Mouse (Mus musculus): ENCODE measurements at regions not wholly inside any gene's neighbourhood (a gene's known extent, or its start where the extent isn't known, plus 50 kb on each side); places are given as distances from the start of the nearest gene placed in this dataset.

- no peak overlapping the region for H3K4me2 ChIP-seq (ENCODE audit: low read depth, low read length)
- H3K36me3 ChIP-seq (ENCODE audit: insufficient read depth, low read length) = no peaks in the 10 kb centered on the region
- no peaks in the 10 kb centered on the region for H3K27me3 ChIP-seq (ENCODE audit: insufficient read depth, low read length)
- H3K4me1 ChIP-seq (ENCODE audit: insufficient read depth, low read length) = no peaks in the 10 kb centered on the region
- WGBS = 42% methylated on average over 1 of the region's 1 CpGs
- no peak for TF ChIP-seq CTCF (IDR thresholded peaks at IDR 0.05; ENCODE audit: low read depth)
- H3K9me3 ChIP-seq (ENCODE audit: low read length) = no peaks in the 10 kb centered on the region
- ATAC-seq = peak; percentile 66; the same call in 1 of the 2 replicates
- no peak overlapping the region for H3K4me3 ChIP-seq (ENCODE audit: low read length)
- DNase-seq (ENCODE audit: low spot score) = peak; percentile 9
- no peak overlapping the region for H3K27ac ChIP-seq
- no peak overlapping the region for H3K9ac ChIP-seq (replicated peaks; ENCODE audit: low read length)
These were observed 91.7 kb upstream of the Cep162 start for GRCm38 (mm10) chr9:87347008-87347407.

GRCm38 (mm10) chr9:87346278-87346882 is 91.0 kb upstream of the Cep162 start:
- no peak for TF ChIP-seq CTCF (IDR thresholded peaks at IDR 0.05; ENCODE audit: low read depth)
- Histone ChIP-seq H3K27me3 (ENCODE audit: insufficient read depth, low read length) (no peaks in the 10 kb centered on the region), H3K4me2 (ENCODE audit: low read depth, low read length) (no peak overlapping the region), H3K4me3 (ENCODE audit: low read length) (no peak overlapping the region), H3K9ac (replicated peaks; ENCODE audit: low read length) (no peak overlapping the region), H3K9me3 (ENCODE audit: low read length) (no peaks in the 10 kb centered on the region), H3K4me1 (ENCODE audit: insufficient read depth, low read length) (no peaks in the 10 kb centered on the region), H3K36me3 (ENCODE audit: insufficient read depth, low read length) (no peaks in the 10 kb centered on the region), H3K27ac (no peak overlapping the region)
- 43% methylated on average over 3 of the region's 3 CpGs for WGBS
- DNase-seq (ENCODE audit: low spot score) = peak; percentile 56
- ATAC-seq = peak; percentile 89

GRCm38 (mm10) chr9:87341438-87341837 is 86.1 kb upstream of the Cep162 start:
- no peak for ATAC-seq
- WGBS = 83% methylated on average over 5 of the region's 5 CpGs
- Histone ChIP-seq H3K4me1 (ENCODE audit: insufficient read depth, low read length) (no peaks in the 10 kb centered on the region), H3K9me3 (ENCODE audit: low read length) (no peaks in the 10 kb centered on the region), H3K36me3 (ENCODE audit: insufficient read depth, low read length) (no peaks in the 10 kb centered on the region), H3K4me3 (ENCODE audit: low read length) (no peak overlapping the region), H3K9ac (replicated peaks; ENCODE audit: low read length) (no peak overlapping the region), H3K4me2 (ENCODE audit: low read depth, low read length) (no peak overlapping the region), H3K27me3 (ENCODE audit: insufficient read depth, low read length) (no peaks in the 10 kb centered on the region), H3K27ac (no peak overlapping the region)
- no peak for DNase-seq (ENCODE audit: low spot score)
- TF ChIP-seq CTCF (IDR thresholded peaks at IDR 0.05; ENCODE audit: low read depth) = no peak

GRCm38 (mm10) chr9:87326374-87327295 is 71.3 kb upstream of the Cep162 start:
- Histone ChIP-seq H3K36me3 (ENCODE audit: insufficient read depth, low read length) (no peaks in the 10 kb centered on the region), H3K4me3 (ENCODE audit: low read length) (no peak overlapping the region), H3K4me2 (ENCODE audit: low read depth, low read length) (no peak overlapping the region), H3K4me1 (ENCODE audit: insufficient read depth, low read length) (no peaks in the 10 kb centered on the region), H3K9ac (replicated peaks; ENCODE audit: low read length) (no peak overlapping the region), H3K9me3 (ENCODE audit: low read length) (no peaks in the 10 kb centered on the region), H3K27me3 (ENCODE audit: insufficient read depth, low read length) (no peaks in the 10 kb centered on the region), H3K27ac (no peak overlapping the region)
- ATAC-seq (no peak), DNase-seq (ENCODE audit: low spot score) (no peak)
- WGBS = 52% methylated on average over 6 of the region's 6 CpGs
- TF ChIP-seq CTCF (IDR thresholded peaks at IDR 0.05; ENCODE audit: low read depth) = peak; percentile 44

- Histone ChIP-seq H3K27me3 (ENCODE audit: insufficient read depth, low read length) (no peaks in the 10 kb centered on the region), H3K4me2 (ENCODE audit: low read depth, low read length) (no peak overlapping the region), H3K4me3 (ENCODE audit: low read length) (no peak overlapping the region), H3K9ac (replicated peaks; ENCODE audit: low read length) (no peak overlapping the region), H3K9me3 (ENCODE audit: low read length) (no peaks in the 10 kb centered on the region), H3K27ac (no peak overlapping the region), H3K36me3 (ENCODE audit: insufficient read depth, low read length) (no peaks in the 10 kb centered on the region), H3K4me1 (ENCODE audit: insufficient read depth, low read length) (no peaks in the 10 kb centered on the region)
- no peak for DNase-seq (ENCODE audit: low spot score)
- TF ChIP-seq CTCF (IDR thresholded peaks at IDR 0.05; ENCODE audit: low read depth) = no peak
- no peak for ATAC-seq
- 69% methylated on average over 2 of the region's 2 CpGs for WGBS
These were observed 68.4 kb upstream of the Cep162 start for GRCm38 (mm10) chr9:87323690-87324089.

- no peak for DNase-seq (ENCODE audit: low spot score)
- H3K4me2 ChIP-seq (ENCODE audit: low read depth, low read length) = no peak overlapping the region
- WGBS = 53% methylated on average over 13 of the region's 13 CpGs
These were observed 65.4 kb upstream of the Cep162 start for GRCm38 (mm10) chr9:87320758-87321157.

GRCm38 (mm10) chr9:87318767-87319166 is 63.4 kb upstream of the Cep162 start:
- WGBS = 80% methylated on average over 7 of the region's 7 CpGs
- DNase-seq (ENCODE audit: low spot score) (no peak), ATAC-seq (no peak)
- no peaks in the 10 kb centered on the region for H3K9me3 ChIP-seq (ENCODE audit: low read length)
- no peaks in the 10 kb centered on the region for H3K27me3 ChIP-seq (ENCODE audit: insufficient read depth, low read length)
- no peak overlapping the region for H3K27ac ChIP-seq
- H3K4me2 ChIP-seq (ENCODE audit: low read depth, low read length) = no peak overlapping the region
- TF ChIP-seq CTCF (IDR thresholded peaks at IDR 0.05; ENCODE audit: low read depth) = no peak
- no peaks in the 10 kb centered on the region for H3K4me1 ChIP-seq (ENCODE audit: insufficient read depth, low read length)
- no peaks in the 10 kb centered on the region for H3K36me3 ChIP-seq (ENCODE audit: insufficient read depth, low read length)
- H3K9ac ChIP-seq (replicated peaks; ENCODE audit: low read length) = no peak overlapping the region
- no peak overlapping the region for H3K4me3 ChIP-seq (ENCODE audit: low read length)

More at GRCm38 (mm10) chr9:87320758-87321157, 65.4 kb upstream of the Cep162 start:
- no peak for ATAC-seq
- no peak overlapping the region for H3K9ac ChIP-seq (replicated peaks; ENCODE audit: low read length)
- no peaks in the 10 kb centered on the region for H3K4me1 ChIP-seq (ENCODE audit: insufficient read depth, low read length)
- no peaks in the 10 kb centered on the region for H3K9me3 ChIP-seq (ENCODE audit: low read length)
- no peak for TF ChIP-seq CTCF (IDR thresholded peaks at IDR 0.05; ENCODE audit: low read depth)
- no peak overlapping the region for H3K4me3 ChIP-seq (ENCODE audit: low read length)
- no peaks in the 10 kb centered on the region for H3K36me3 ChIP-seq (ENCODE audit: insufficient read depth, low read length)
- no peaks in the 10 kb centered on the region for H3K27me3 ChIP-seq (ENCODE audit: insufficient read depth, low read length)
- no peak overlapping the region for H3K27ac ChIP-seq
